Mouse (Mus musculus) embryo, embryonic 10.5 days (tissue): ENCODE data around the gene Kif26a.

Source experiments
- DNase-seq: peaks from one replicate; pipeline ENCODE4 v3.0.0-alpha.2; 2015; ENCODE audit warnings: low spot score

Kif26a gene

DNA sequence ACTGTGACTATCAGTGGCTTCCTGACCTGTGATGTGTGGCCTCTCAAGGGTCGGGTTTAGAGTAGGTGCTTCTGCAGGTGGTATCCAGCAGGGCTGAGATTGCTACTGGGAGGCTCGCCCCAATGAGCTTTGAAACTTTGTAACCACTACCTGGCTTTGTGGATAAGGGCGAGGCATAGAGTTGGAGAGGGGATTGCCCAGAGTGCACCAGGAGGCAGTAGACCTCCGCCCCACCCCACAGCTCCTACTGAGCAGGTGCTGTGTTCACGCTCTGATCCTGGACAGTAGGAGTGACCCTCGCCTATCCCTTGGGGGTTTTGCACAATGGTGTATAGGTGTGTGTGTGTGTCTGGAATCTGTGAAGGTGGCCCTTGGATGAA is 18.8 kb downstream of the Kif26a start:
- no peak for DNase-seq

DNA sequence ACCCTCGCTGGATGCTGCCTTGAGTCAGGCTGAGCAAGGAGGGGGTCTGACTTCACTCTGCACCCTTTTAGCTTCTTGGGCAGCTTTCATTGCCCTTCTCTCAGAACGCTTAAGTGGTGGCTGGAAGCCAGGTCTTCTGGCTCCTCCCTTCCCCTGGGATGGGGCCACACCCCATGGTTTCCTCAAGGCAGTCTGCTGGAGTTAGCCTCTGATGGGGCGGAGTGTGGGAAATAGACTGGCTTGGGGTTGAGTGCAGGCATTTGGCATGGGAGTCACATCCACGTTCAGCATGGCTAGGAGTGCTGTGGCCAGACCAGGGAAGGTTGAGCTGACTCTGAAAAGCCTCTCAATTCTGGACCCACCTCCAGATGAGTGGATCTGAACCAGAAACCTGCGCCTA is 23.2 kb downstream of the Kif26a start:
- DNase-seq = no peak

DNA sequence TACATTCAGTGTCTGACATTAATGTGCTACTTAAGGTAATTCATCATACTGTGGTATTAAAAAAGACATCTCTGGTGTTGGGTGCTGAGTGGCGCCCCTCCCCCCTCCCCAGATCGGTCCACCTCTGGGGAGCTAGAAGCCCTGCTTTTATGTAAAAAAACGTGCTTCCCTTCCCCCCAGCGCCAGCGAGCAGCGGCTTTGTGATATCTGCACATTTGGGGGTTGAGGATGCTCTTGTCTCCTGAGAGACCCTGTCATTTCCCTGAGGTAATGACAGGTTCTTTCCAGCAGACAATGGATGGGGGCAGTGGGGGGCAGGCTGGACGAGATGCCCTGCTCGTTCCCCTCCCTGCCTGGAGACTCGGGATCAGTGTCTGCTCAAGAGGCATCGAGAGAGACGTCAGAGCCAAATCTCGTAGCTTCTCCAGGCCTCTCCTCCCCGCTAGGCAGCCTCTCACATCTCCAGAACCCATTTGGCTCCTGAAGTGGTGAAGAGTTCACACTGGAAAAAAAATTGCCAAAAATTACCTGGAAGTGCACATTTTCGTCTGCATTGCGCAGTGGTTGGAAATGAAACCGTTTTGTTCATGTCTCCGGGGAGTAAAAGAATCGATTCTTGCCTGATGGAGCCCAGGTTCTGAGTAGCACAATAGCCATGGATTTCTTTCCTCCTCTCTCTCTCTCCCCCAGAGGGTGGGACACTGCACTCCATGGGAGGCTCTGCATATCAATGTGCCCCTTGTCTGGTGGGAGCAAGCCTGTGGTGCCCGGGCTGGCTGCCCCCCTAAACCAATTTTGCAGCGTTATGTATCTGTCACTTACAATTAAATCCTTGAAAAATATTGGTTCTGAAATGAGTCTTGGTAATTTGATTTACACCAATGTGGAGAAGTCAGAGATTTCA is 24.9 kb downstream of the Kif26a start:
- DNase-seq = no peak

DNA sequence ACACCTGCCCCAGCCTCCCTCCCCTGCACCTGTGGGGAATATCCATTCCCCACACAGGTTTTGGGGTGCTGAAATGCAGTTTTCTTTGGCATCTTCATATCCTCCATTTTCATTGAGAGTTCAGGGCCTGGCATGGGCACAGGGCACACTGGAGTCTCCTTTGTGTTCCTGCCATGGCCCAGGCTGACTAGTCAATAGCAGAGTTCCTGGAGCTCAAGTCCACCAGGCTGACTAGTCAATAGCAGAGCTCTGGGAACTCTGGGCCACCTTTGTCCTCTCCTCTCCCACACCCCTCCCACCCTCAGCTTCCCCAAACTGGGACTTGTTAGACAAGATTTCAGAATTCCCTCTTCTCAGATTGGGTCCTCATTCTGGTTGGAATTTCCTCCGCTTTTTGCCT is 25.6 kb downstream of the Kif26a start:
- peak; percentile 49 for DNase-seq

DNA sequence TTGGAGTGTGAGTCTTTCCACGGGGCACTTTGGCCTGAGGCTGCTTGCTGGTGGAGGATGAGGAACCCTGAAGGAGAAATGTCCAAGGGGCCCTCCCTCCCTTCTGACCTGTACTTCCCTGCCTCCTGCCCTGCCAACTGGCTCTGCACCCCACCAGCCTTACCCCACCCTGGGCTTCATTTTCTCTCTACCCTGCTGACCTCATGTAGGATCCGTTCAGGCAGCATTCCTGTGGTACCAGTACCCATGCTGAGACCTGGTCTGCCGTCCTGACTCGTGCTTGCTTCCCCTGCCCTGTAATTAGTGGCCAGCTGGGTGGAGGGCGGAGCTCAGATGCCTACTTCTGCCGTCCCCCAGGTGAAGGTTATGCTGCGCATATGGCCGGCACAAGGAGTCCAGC is 26.2 kb downstream of the Kif26a start:
- no peak for DNase-seq

DNA sequence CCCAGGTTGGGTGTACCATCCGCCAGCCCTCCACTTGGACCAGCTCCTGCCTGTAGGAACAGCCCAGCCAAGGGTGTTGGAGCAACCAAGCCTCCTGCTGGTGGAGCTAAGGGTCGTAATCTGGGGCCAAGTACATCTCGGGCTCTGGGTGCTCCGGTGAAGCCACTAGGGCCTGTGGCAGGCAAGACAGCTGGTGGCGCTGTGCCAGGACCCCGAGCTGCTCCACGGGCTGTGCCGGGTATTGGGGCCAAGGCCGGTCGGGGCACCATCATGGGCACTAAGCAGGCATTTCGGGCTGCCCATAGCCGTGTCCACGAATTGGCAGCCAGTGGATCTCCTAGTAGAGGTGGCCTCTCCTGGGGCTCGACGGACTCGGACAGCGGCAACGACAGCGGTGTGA is 31.7 kb downstream of the Kif26a start:
- no peak for DNase-seq

DNA sequence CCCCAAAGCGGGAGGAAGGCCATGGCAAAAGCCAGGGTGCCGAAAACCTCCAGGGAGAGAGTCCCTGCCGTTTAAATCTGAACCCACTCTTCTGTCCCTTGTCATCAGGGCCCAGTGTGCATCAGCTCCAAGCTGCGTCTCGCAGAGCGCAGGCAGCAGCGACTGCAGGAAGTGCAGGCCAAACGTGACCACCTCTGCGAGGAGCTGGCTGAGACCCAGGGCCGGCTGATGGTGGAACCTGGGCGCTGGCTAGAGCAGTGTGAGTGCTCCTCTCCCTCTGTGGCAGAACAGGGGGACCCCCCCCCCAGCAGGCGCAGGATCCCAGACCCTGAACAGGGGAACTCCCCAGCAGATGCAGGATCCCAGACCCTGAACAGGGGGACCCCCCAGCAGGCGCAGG is 33.7 kb downstream of the Kif26a start:
- no peak for DNase-seq

DNA sequence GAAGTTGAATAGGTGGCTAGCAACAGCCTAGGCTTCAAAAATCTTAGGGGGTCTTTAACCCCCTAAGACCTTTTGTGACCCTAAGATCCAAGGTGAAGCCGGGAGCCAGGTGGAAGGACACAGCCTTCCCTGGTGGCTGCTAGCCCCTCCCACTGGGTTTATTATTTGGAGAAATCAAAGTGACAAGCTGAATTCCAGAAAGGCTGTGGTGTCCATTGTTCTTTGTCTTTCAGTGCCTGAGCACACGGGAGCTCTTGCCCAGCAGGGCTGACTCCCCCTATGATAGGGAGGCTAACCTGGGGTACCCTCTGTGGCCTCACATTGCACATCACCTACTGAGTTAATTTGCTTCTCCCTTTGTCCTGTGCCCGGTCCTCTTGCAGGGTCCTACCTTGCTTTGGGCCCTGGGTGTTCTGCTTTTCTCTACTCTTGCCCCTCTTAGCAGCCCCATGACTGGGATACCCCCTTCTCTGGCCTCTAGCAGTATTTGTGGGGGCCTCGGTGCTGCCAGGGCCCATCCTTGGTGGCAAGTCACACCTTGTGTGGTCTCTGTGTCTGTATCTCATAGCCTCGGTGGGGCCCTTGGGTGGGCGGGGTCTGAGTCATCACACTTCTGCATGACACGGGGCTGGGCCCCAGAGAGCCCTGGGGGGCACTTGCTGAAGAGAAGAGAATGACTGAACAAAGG is 36.1 kb downstream of the Kif26a start:
- no peak for DNase-seq

DNA sequence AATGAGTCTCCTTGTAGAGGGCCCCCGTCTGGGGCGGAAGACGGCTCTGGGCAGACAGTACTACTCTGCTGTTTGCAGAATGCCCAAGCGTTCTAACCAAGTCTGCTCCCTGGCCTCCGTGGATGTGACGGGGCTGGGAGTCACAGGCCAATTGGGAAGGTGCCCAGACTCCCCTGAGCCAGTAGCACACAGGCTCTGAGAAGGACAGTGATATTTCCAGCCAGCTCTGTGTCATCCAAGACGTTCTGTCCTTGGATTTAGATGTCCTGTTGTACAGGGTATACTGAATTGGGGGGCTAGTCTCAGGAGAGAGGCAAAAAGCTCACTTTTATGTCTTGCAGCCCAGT is 36.6 kb downstream of the Kif26a start:
- no peak for DNase-seq

DNA sequence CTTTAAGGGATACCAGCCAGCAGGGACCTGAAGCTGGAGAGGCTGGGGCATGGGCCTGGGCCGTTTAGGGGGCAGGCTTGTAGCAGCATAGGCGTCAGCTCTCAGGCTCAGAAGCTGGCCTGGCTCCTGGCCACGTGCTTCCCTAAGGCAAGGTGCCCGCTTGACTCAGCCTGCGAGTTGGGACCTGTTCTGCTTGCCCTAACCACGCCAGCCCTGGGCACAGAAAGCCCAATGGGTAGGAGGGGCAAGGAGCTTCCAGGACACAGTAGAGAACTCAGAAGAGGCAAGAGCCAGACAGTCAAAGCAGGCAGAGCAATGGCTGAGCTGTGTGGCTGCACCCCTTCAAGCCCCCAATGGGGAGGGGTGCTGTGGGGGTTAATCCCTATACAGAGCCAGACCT is 37.7 kb downstream of the Kif26a start:
- DNase-seq = no peak

DNA sequence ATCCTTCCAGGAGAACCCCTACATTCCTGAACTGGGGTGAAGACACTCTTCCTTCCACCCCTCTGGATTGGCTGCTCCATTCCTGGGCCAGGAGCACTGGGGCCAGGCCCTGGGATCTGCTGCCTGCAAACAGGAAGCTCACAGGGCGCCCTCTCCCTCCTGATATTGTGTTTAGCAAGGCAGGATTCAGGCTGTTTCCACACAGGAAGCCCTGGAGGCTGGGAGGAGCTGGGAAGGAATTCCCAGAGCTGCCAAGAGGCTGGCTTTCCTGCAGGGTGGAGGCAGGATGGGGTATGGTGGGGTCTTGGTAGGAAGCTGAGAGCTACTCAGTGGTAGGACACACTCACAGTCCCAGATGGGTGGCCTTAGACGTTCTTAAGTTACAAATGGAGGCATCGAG is 38.4 kb downstream of the Kif26a start:
- DNase-seq = peak; percentile 54

DNA sequence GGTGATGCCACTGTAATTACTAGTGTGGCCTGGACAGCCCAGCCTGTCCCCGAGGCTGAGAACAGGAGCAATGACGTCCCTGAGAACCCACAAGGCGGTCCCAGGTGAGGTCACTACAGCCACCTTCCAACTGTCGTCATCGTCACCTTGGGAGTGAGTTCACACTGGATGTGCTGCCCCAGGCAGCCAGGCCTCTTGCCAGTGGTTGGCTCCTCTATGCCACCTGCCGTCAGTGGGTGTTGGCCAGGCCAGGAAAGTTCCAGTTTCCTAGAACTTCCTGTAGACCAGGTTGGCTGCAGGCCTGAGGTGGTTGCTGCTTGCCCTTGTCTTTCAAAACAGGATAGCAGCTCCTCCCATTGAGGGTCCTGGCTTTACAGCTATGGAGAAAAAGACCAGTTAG is 40.9 kb downstream of the Kif26a start:
- DNase-seq = no peak

DNA sequence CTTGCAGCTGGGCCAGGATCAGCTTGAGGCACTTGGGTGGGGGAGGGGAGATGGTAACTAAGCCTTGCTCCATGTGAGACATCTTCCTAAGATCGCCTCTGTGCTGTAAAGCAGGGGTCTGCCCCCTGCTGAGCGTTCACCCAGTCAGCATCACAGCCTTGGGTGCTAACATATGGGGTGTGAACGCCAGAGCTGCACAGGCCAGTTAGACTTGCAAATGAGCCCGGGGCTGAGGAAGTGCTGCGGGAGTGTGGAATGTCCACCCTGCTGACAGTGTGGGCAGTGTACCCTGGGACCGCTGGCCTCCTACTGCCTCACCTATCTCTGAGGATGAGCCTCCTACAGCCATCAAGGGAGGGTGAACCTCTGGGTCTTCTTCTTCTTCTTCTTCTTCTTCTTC is 45.7 kb downstream of the Kif26a start:
- DNase-seq = no peak

DNA sequence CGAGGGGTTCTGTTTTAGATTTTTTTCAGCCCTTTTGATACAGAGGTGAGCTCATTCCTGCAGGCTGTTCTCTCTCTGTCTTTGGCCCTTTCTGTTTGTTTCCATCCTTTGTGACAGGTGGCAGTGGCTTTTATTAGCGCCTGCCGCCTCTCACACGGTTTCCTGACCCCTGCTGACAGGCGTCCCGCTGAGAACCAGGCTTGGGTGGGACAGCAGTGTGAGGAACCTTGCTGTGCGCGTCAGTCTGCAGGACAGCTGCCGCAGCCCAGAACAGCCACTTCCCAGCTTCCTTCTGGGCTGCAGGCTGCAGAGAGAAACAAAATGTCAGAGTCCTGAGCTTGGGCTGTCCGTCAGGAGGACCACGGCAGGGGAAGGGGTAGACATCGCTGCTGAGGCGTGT is 49.0 kb downstream of the Kif26a start:
- no peak for DNase-seq

DNA sequence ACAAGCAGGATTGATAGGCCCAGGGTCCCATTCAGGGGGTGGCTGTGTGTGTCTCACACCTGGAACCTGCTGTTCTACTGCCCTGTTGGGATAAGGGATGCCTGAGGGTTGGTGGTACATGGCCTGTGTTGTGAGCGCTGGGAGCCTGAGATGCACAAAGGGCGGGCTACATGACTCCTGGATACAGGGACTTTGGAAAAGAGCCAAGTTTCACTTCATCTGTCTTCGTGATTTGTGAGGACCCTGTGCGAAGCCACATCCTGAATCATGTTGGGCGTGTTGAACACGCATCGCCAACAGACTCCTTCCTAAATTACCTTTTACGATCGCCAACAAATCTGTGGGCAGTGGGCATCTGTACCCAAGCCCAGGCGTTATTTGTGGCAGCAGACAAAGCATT is 50.6 kb downstream of the Kif26a start:
- DNase-seq = no peak

DNA sequence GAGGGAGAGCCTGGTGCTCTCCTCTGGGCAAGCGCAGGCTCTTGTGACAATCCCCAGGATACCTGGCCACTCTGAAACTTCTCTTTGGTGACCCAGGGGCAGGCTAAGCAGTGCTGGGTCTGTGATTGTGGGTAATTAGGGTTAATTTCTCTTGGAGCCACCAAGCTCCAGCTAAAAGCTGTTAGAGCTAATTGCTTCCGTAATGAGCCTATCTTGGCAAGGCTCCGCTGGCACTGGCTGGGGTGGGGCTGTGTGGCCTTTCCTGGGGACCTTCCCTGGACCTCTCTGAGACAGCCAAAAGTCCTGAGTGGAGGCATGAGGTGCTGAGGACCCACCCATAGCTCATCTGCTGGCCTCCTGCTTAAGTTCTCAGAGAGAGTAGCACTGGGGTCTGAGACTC is 53.4 kb downstream of the Kif26a start:
- no peak for DNase-seq

DNA sequence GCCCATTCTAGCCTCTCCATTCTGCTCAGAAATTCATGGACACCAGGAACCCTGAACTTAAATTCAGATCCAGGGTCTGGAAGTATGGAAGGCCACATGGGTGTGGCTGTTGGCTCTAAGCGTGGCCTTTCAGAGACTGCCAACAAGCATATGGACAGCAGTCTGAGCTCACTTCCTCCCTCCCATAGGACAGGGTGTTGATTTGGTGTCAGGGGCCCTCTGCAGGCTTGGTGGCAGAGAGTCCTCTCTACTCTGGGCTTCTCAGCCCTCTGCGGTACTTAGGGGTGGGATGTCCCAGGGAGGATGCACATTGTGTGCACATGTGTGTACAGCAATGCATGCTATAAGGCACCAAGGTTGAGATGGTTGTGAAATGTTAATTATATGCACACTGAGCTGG is 54.0 kb downstream of the Kif26a start:
- no peak for DNase-seq

DNA sequence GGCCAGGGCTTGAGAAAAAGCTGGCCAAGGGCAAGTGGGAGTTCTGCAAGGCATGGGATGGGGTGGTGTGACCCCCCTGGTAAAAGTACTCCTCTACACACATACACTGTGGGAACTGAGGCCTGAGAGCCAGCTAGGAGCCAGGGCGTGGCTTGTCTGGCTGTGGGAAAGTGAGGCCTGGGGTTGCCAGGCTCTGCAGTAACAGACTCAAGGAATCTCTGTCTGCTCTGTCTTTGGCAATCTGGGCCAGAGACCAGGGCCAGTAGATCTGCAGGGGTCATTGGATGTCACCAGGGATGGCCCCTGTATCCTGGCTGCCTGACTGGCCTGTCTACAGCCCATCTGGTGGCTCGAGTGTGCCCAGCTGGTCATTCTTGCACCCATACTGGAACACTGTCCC is 61.2 kb downstream of the Kif26a start:
- DNase-seq = no peak

DNA sequence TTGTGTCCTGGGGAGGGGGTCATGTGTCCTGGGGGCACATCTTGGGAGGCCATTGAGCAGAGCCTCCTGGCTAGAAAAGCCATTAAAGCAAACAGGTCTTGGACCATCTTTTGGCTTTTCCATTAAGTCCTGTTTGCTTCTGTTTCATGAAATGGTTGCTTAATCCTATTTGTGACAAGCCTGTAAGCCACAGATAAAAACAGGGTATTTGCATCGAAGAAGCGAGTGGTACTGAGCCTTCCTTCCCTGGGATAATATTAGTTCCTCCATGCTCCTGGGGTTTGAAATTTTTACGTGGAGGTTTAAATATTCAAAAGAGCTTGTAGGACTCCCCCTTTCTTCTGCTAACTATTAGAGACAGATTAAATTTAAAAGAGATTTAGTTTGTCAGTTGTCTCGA is 61.7 kb downstream of the Kif26a start:
- no peak for DNase-seq

DNA sequence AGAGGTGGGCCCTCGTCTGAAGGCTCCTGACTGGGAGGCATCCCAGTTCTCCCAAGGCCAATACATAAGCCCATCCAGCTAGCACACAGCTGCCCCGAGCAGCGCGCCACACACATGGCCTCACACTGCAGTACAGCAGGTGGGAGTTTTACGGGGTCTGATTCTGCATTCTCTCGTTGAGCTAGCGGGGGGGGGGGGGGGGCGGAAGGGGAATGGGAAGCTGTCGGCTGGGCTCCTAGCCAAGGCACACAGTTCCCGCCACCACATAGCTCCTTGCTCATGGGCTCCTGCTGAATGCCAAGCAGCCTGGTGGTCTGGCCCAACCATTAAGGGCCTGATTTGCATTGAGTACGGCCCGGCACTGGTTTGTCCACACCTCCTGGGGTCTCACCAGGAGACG is 64.6 kb downstream of the Kif26a start:
- DNase-seq = no peak

DNA sequence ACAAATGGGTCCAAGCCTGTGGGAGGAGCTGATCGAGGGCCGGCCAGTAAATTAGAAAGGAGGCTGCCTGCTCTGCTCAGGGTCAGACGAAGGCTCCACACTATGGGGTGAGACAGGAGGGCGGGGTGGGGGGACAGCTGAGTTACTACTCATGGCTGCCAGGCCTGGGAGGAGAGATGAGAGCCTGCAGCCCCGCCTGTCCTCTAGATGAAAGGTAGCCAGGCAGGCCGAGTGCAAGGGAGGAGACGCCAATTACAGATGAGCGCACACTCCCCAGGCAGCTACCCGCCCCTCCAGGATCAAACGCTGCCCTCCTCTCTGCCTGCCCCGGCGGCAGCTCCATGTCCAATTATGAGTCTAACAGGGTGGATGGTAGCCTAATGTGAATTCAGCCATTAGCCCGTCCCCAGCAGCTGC is 68.4 kb downstream of the Kif26a start:
- peak; percentile 58 for DNase-seq

DNA sequence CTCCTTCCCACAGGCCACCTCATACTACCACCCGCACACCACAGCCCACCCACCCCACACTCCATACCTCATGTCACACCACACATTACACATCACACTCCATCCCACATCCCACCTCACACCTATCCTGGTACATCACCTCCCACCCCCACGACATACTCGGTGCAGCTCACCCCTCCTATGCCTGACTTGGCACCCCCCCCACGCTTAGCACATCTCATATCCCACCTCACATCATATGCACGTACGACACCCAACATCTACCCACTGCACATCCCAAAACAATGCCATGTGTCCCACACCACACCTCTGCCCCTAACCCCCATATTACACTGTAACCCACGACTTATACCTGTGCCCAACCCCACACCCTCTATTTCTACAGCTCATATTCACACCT is 69.5 kb downstream of the Kif26a start:
- no peak for DNase-seq

DNA sequence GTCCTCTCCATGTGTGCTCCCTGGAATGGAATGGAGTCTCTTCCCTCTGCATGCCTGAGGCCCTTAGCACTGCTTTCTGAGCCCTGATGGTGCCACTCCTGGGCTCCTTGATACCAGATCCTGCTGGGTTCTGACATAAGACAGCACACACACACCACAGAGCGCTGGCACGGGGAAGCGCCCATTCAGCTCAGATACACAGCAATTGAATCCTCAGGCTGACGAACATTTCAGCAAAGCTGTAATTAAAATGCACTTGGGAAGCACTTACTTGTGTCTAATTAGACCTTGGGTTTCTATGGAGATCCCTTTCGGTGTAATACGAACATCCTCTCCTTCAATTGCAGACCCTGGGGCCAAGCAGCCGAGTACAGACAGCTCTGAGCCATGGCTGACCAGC is 71.0 kb downstream of the Kif26a start:
- no peak for DNase-seq

DNA sequence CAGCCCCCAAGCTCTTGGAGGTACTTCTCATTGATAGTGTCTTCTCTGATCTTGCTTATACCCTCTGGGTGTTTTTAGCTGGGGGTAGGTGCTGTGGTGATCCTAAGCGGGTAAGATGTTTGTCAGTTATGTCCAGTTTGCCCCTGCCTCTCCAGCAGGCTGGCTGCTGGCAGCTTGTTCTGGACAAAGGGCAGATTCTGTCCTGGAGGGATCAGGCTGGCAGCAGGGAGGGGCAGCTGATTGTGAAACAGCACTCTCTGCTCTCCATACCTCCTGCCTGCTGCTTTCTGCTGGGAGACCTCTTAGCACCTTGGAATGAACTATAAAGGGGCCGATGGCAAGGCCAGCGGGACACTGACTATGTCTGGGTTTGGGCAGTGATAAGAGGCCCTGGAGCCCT is 71.7 kb downstream of the Kif26a start:
- no peak for DNase-seq
